Mouse (Mus musculus): ENCODE measurements at regions not wholly inside any gene's neighbourhood (a gene's known extent, or its start where the extent isn't known, plus 50 kb on each side); places are given as distances from the start of the nearest gene placed in this dataset.

DNA sequence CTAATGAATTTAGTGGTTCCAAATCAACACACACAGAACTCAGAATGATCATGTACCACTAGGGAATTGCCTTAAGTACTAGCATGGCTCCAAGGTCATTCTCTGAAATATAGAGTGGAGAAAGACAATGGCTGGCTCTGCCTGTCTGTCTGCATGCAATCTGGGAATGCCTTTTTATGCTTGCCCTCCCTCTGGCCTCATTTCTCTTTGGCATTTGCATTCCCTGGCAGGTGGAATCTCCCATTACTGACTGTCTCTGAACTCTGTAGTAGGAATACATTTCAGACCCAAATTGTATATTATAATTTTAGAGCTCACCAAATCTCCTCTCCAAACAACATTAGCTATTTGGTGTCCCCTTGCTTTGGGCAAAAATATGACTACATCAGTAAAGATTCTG is 335.0 kb downstream of the Ptprc start:
- no peak for TF ChIP-seq MAX (IDR thresholded peaks at IDR 0.05; ENCODE audit: low read length)
- no peak for TF ChIP-seq ZNF384 (IDR thresholded peaks at IDR 0.05; ENCODE audit: low read depth, low read length)
- no peak for TF ChIP-seq JUN (IDR thresholded peaks at IDR 0.05; ENCODE audit: insufficient read depth, low read depth, low read length)
- TF ChIP-seq JUND (conservative IDR thresholded peaks at IDR 0.05; ENCODE audit: low read depth, low read length) = no peak
